Mouse (Mus musculus): ENCODE results near the gene Fat4. TPM values are rescaled to one million over a fixed set of nuclear protein-coding genes. Genes with fewer than 3 reads are reported as not detected.

Gene Fat4
- polyA plus RNA-seq, 1 experiment, result not detected

DNA sequence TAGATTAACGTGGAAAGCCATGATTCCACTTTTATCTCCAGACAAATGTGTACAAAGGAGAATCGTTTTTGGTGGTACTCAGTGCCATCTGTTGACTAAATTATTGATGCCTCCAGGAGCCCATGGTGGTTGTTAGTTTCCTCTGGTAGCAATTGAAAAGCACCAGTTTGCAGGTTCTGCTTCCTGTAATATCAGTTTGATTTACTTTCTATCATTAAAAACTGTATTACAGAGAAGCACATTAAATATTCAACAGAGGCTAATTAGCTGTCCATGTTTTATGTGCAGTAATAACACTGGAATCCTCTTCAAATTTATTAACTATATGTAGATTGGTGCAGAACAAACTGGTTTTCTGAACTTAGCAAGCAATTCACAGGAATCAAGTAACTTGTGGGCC, 149.4 kb downstream of the Fat4 start:
- Histone ChIP-seq H3K27me3 (replicated peaks) (no peaks in the 10 kb centered on the region), H3K4me1 (no peaks in the 10 kb centered on the region), H3K4me3 (replicated peaks) (no peak overlapping the region), H3K36me3 (replicated peaks; ENCODE audit: low read length) (no peaks in the 10 kb centered on the region), H3K9me3 (no peaks in the 10 kb centered on the region)
- TF ChIP-seq FLI1 (IDR thresholded peaks at IDR 0.05; ENCODE audit: low read length) (no peak), GATA1 (IDR thresholded peaks at IDR 0.05; ENCODE audit: borderline replicate concordance, low read length) (no peak)

DNA sequence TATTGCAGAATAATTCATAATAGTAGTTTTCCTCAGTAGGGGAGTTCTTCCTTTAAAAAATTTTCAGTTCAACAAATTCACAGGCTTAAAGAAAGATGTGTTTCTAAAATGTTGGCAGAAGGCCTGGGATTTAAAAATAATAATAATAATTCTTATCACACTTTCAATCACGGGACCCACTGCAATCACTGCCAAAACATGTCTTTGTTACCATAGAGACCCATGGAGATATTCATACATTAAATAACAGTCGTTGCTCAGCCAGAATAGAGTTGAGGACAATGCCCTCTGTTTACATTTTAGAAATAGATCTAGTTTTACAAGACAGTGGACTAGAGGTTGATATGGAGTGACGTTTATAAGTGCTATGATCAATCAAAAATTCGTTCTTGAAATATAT, 159.7 kb downstream of the Fat4 start:
- no peaks in the 10 kb centered on the region for H3K36me3 ChIP-seq (replicated peaks; ENCODE audit: low read length)
- no peak overlapping the region for H3K4me3 ChIP-seq (replicated peaks)
- no peaks in the 10 kb centered on the region for H3K4me1 ChIP-seq
- peaks cover 16% of the 10 kb centered on the region for H3K9me3 ChIP-seq
- H3K27me3 ChIP-seq (replicated peaks), result no peaks in the 10 kb centered on the region
- TF ChIP-seq FLI1 (IDR thresholded peaks at IDR 0.05; ENCODE audit: low read length) (no peak), GATA1 (IDR thresholded peaks at IDR 0.05; ENCODE audit: borderline replicate concordance, low read length) (no peak)

DNA sequence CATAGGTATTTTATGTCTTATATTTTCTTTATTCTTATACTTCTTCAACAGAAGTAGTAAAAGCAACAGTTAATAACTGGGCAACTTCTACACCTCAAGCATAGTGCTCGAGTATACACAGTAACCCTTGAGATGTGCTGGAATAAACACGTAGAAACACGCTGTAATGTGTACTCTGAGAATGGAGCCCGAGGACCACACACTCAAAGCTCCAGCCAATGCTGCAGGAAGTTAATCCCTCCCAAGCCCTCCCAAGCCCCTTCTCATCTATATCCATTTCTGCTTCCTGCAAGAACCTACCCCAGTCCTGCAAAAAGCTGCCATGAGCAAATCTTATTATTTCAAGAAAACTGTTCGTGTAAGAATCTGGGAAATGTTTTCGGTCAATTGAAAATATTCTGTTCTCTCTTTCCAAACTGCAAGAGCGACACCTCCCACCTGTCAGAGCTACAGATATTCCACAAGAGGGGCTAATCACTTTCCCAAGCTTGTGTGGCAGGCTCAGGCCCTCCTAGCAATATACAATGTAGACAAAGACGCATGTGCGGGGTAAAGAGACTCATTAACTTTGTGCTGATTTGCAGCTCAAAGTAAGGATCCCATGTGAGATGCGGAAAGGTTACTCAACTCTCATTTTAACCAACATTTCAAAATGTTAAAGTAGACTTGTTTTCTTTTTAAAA, 161.0 kb downstream of the Fat4 start:
- no peaks in the 10 kb centered on the region for H3K36me3 ChIP-seq (replicated peaks; ENCODE audit: low read length)
- TF ChIP-seq FLI1 (IDR thresholded peaks at IDR 0.05; ENCODE audit: low read length), result no peak
- TF ChIP-seq GATA1 (IDR thresholded peaks at IDR 0.05; ENCODE audit: borderline replicate concordance, low read length), result no peak
- no peak overlapping the region for H3K4me3 ChIP-seq (replicated peaks)
- H3K27me3 ChIP-seq (replicated peaks), result no peaks in the 10 kb centered on the region
- H3K9me3 ChIP-seq, result peaks cover 13% of the 10 kb centered on the region; the same call in 1 of the 2 replicates
- H3K4me1 ChIP-seq, result no peaks in the 10 kb centered on the region

DNA sequence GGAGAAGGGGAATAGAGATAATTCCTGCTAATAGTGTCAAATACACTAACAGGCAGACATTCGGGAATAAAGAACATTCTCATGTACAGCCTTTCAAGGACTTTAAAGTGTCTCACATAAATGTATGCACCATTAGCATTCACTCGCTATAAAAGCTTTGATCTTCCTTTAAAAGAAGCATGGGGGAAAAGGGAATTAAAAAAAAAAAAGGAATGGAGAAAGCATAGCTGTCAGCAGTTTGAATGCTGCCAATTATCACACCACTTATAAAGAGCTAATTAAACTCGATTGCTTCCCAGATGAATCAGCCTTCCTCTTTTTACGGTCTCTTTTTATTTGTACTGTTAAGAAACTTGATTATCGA, 161.5 kb downstream of the Fat4 start:
- no peak overlapping the region for H3K4me3 ChIP-seq (replicated peaks)
- H3K27me3 ChIP-seq (replicated peaks), result no peaks in the 10 kb centered on the region
- H3K36me3 ChIP-seq (replicated peaks; ENCODE audit: low read length), result no peaks in the 10 kb centered on the region
- H3K4me1 ChIP-seq, result no peaks in the 10 kb centered on the region
- H3K9me3 ChIP-seq, result peaks cover 12% of the 10 kb centered on the region; the same call in 1 of the 2 replicates
- TF ChIP-seq GATA1 (IDR thresholded peaks at IDR 0.05; ENCODE audit: borderline replicate concordance, low read length) (no peak), FLI1 (IDR thresholded peaks at IDR 0.05; ENCODE audit: low read length) (no peak)

DNA sequence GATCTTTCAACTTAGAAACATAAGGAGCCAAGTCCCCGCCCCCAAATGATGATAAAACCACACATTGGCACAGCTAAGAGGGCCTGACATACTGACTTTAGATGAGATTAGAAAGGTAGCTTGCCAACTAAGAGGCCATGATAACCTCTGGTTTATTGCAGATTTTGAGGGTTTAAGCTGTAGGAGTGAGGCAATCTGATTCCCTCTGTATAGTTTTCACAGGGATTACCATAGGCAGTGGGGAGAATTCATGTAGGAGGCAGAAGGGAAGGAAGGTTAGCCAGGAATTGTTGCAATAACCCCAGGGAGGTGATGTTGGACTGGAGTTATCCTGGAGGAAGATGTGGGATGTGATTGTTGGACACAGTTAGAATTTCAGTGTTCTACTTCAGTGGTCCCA, 163.4 kb downstream of the Fat4 start:
- no peak overlapping the region for H3K4me3 ChIP-seq (replicated peaks)
- TF ChIP-seq GATA1 (IDR thresholded peaks at IDR 0.05; ENCODE audit: borderline replicate concordance, low read length), result no peak

DNA sequence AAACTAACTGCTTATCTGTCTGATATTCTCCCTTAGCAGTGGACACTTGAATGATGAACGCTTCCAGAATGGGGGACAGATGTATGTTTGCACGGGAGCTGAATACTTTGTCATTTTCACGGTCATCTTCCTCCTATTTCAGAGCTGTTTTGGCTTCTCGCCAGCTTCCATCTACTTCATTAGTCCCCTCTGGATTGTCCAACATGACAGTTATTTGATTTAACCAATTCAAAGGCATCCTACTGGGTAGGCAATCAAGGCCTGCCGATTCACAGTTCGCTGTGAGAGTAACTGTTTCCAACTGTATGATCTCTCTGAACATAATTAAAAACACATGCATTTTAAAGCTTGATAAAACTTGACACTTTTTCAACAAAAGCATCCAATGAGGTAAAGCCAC, 166.3 kb downstream of the Fat4 start:
- Histone ChIP-seq H3K4me1 (no peaks in the 10 kb centered on the region), H3K27me3 (replicated peaks) (no peaks in the 10 kb centered on the region), H3K4me3 (replicated peaks) (no peak overlapping the region), H3K36me3 (replicated peaks; ENCODE audit: low read length) (no peaks in the 10 kb centered on the region), H3K9me3 (peaks cover 16% of the 10 kb centered on the region; the same call in 1 of the 2 replicates)
- no peak for TF ChIP-seq FLI1 (IDR thresholded peaks at IDR 0.05; ENCODE audit: low read length)
- no peak for TF ChIP-seq GATA1 (IDR thresholded peaks at IDR 0.05; ENCODE audit: borderline replicate concordance, low read length)

More for the DNA sequence above, 163.4 kb downstream of the Fat4 start:
- Histone ChIP-seq H3K4me1 (no peaks in the 10 kb centered on the region), H3K27me3 (replicated peaks) (no peaks in the 10 kb centered on the region), H3K36me3 (replicated peaks; ENCODE audit: low read length) (no peaks in the 10 kb centered on the region), H3K9me3 (peaks cover 12% of the 10 kb centered on the region; the same call in 1 of the 2 replicates)
